Mouse (Mus musculus): Measurements from ENCODE around the gene Etv6.
"Not testable (repeated sequence)": the region's sequence is repeated elsewhere in the genome, so short reads cannot be mapped to it uniquely, and the experiment has no call there.

Etv6 gene

GRCm38 (mm10) chr6:134035490-134036405 is at the start of gene Etv6:
Etv6 (plus strand) TSS chr6:134035700.
- peak; percentile 85 to 87 for DNase-seq

GRCm38 (mm10) chr6:133986161-133986560 is 49.3 kb upstream of the Etv6 start:
- DNase-seq: peak in 1 of 2 experiments; percentile 5

GRCm38 (mm10) chr6:133987068-133987591 is 48.4 kb upstream of the Etv6 start:
- DNase-seq: no peak

GRCm38 (mm10) chr6:133988011-133988410 is 47.5 kb upstream of the Etv6 start:
- peak in 1 of 2 experiments; percentile 19 for DNase-seq

DNA sequence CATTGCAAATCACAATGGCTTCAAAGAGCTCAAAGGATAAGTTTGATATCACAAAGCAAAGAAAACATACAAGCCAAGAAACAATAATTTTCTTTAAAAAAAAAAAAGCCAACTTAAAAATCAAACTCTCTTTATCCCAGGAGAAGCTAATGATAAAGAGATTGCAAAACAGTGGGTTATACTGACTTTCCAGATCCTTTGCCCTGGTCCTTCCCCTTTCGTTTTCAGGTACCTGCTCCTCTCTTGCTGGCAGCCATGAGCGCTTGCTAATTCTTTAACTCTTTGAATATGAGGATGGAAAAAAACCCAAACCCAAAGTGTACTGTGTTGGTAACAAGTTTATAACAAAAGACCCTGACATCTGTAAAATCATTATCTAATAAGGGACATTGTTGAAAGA is 38.0 kb upstream of the Etv6 start:
- DNase-seq: no peak

DNA sequence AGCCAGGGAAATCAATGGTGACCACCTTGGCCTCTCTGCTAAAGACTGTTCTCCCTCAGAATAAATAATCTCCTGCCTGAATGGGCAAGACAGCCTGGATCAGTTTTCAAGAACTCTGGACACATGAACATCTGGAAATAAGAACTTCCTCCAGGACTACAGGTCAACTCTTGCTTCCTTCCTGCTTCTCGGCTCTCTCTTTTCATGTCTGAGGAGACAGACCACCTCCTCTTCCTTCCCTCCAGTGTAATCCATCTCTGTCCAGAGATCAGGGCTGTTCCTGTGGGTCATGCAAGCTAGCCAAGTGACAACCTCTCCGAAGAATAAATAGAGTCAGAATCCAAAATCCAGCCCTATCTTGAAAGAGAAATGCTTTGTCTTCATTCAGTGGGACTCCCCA is 37.6 kb upstream of the Etv6 start:
- DNase-seq: no peak

GRCm38 (mm10) chr6:134014488-134015110 is 20.9 kb upstream of the Etv6 start:
- not testable (repeated sequence) for DNase-seq

- no peak for DNase-seq
Observed at GRCm38 (mm10) chr6:134018807-134019206, 16.7 kb upstream of the Etv6 start.

- no peak for DNase-seq
Observed at GRCm38 (mm10) chr6:134020821-134021220, 14.7 kb upstream of the Etv6 start.

GRCm38 (mm10) chr6:134026264-134026663 is 9.2 kb upstream of the Etv6 start:
- DNase-seq: no peak

DNA sequence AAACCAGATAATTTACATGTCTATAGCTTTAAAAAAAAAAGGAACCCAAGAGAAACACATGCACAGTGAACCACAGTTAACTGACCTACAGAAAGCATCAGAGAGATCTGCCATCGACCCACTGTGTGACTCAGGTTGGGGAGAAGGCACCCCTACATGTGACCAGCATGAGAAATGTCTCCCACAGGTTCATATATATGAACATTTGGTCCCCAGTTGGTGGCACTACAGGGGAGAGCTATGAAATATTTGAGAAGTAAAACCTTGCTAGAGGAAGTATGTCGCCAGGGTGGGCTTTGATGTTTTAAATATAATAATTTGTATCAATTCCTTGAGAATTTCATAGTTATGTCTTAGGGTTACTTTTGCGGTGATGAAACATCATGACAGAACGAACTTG is 8.5 kb upstream of the Etv6 start:
- DNase-seq: no peak

- DNase-seq: no peak
Observed at GRCm38 (mm10) chr6:134032451-134032850, 3.0 kb upstream of the Etv6 start.

DNA sequence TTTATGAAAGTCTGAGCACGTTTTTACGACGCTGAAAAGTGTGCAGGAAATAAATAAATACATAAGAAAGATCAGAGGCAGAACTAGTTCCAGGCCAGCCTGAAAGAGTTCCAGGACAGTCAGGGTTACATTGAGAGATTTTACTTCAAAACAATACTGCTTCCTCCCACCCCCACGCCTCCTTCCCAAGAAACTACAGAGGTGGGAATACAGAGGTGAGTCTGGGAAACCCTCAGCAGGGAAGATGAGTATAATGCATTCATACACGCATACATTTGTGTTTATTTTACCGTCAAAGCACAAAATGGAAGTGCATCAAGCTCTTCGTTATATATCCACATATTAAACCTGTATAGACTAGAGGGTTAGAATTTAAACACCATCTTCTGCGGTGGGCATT is 1.1 kb upstream of the Etv6 start:
- no peak for DNase-seq

GRCm38 (mm10) chr6:134034904-134035489 is 503 bp upstream of the Etv6 start:
- peak; percentile 82 to 85 for DNase-seq

DNA sequence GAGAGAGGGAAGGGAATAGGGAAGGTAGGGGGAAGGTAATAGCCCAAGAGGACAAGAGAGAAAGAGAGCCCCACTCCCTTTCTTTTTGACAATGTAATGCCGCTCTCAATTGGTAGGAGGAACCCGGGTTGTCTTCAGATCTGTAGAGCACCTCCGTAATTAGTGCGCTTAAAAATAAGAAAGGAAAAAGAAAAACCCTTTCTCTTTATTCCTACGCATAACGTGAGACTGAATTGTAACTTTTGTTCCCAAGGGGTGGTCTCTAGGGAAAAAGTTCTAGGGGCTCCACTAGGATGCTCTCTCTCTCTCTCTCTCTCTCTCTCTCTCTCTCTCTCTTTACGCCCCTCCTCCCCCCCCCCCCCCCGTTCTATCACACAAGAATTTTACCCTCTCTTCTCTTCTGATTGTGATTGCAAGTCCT is 1.0 kb downstream of the Etv6 start:
- no peak for DNase-seq

DNA sequence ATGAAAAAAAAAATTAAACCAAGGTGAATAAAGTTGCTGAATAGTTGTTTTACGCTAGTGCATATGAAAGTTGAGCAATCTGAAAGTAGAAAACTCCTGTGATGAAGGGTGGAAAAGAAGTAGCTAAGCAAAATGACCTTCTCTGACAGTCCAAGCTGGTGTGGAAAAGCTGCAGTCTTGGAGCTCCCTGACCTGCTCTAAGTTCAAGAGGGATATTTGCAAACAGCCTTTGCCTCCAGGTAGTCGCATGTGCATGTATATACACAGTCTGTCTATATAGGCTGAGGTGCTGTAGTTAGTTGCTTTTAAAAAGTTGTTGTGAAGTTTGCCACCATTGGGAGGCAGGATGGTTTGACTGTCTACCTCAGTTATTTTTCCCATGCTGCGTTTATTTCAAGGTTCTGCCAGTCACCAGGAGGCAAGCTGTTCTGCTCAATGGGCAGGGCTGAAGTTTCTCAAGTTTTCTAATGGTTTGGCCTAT is 1.5 kb downstream of the Etv6 start:
- DNase-seq: no peak

GRCm38 (mm10) chr6:134037960-134038359 is 2.5 kb downstream of the Etv6 start:
- no peak for DNase-seq

DNA sequence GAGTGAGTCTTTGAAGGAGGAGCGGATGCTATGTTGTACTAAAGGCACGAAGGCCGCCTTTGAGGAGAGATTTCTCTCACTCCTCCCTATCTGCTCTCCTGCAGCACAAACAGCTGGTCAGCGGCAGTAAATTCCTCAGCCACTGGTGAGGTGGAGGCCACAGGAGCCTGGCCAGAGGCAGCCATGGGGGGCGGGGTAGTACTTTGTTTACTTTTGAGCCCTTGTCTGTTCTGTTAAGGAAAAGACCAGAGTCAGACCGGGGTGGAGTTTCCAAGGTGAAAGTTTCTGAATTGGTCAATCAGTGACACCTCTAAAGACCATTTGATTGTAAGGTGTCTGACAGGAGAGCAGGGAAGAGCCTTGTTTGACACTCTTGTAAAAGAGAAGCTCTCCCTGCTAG is 3.4 kb downstream of the Etv6 start:
- DNase-seq: peak; percentile 52 to 72

GRCm38 (mm10) chr6:134039351-134039750 is 3.9 kb downstream of the Etv6 start:
- DNase-seq: no peak

DNA sequence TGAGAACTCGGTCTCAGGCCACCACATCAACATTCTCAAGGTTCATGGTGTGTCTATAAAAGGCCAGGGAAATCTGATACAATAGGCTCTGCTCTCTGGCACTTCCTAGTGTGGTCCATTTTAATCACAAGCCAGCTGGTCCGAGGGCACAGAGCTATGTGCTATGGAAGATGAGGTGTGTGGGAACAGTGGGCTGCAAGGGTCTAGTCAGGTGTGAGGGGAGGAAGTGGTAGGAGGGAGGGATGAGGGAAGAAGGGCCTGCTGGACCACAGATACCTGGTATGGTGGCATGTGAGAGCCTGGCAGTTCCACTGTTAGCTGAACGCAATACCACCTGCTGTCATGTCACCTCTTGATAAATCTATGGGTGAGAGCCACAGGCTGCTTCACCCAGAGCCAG is 4.8 kb downstream of the Etv6 start:
- no peak for DNase-seq

DNA sequence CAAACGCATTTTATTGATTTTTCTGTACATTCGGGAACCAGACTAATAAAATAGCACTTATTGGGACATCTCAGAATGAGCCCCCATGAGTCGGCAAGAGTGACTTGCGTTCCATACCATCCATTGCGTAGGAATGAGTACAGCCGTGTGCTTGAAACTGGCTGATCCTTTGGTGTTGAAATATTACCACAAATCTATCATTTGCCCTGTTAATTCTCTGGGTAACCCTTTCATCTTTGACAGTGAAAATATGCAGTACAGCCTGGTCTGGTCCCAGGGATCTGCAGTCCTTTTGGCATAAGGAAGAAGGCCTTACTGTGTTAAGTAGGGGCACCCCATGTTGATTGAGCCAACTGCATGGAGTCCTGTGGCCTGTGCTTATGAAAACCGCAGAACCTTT is 5.8 kb downstream of the Etv6 start:
- no peak for DNase-seq

GRCm38 (mm10) chr6:134041916-134042315 is 6.4 kb downstream of the Etv6 start:
- DNase-seq: no peak

- DNase-seq: no peak
Observed at GRCm38 (mm10) chr6:134043545-134043944, 8.0 kb downstream of the Etv6 start.

Data from lung, adult 18-20 months (tissue).